Mouse (Mus musculus) forebrain, embryonic 16.5 days (tissue): ENCODE data around the gene Itih4. TPM values are rescaled to one million over a fixed set of nuclear protein-coding genes. Genes with fewer than 3 reads are reported as not detected.

Experiments used
- ATAC-seq: fragments of 200-750 bp; cut with Nextera tagmentation; 2 replicates; pipeline ENCODE4 v1.8.0; 2017; ENCODE audit warnings: mild to moderate bottlenecking, moderate library complexity
- H3K27ac ChIP-seq: fragments of 300-500 bp; sonication (generic); 2 replicates; pipeline ENCODE4 v1.5.1; 2014; ENCODE audit warnings: low read length, control low read depth
- H3K27me3 ChIP-seq: fragments of 300-500 bp; sonication (generic); replicated peaks from 2 replicates; pipeline ENCODE4 v1.6.1; 2014; ENCODE audit warnings: low read length; ENCODE audit not compliant: control insufficient read depth, insufficient read depth
- H3K36me3 ChIP-seq: fragments of 300-500 bp; sonication (generic); 2 replicates; pipeline ENCODE4 v1.6.1; 2014; ENCODE audit not compliant: control insufficient read depth, insufficient read depth
- H3K4me1 ChIP-seq: fragments of 300-500 bp; sonication (generic); replicated peaks from 2 replicates; pipeline ENCODE4 v1.6.1; 2014; ENCODE audit warnings: low read length; ENCODE audit not compliant: control insufficient read depth, insufficient read depth
- H3K4me2 ChIP-seq: fragments of 300-500 bp; sonication (generic); 2 replicates; pipeline ENCODE4 v1.6.1; 2014; ENCODE audit warnings: mild to moderate bottlenecking, low read length, control low read depth
- H3K4me3 ChIP-seq: fragments of 300-500 bp; sonication (generic); replicated peaks from 2 replicates; pipeline ENCODE4 v1.5.1; 2014; ENCODE audit warnings: mild to moderate bottlenecking, low read length, control low read depth
- H3K9ac ChIP-seq: fragments of 300-500 bp; sonication (generic); replicated peaks from 2 replicates; pipeline ENCODE4 v1.6.1; 2014; ENCODE audit warnings: low read depth, low read length, control low read depth
- H3K9me3 ChIP-seq: fragments of 300-500 bp; sonication (generic); 2 replicates; pipeline ENCODE4 v1.6.1; 2016; ENCODE audit warnings: low read length; ENCODE audit not compliant: control insufficient read depth
- WGBS: fragments of 180-500 bp; shearing (Covaris S2); extraction: QIAGEN DNeasy Blood & Tissue Kit; methylation state at CpG from one replicate; pipeline ENCODE4 v1.1.7; 2014; 5-methylcytosine and 5-hydroxymethylcytosine counted together
- polyA plus RNA-seq: library from polyadenylated mRNA; unstranded; fragments of >200 nt; fragmentation: Nextera tagmentation; extraction: Ambion mirVana; gene quantifications from 2 replicates; pipeline ENCODE4 v1.2.1, GENCODE M21; 2015

Gene Itih4
- polyA plus RNA-seq, 1 experiment from 2014 or later, result not detected

DNA sequence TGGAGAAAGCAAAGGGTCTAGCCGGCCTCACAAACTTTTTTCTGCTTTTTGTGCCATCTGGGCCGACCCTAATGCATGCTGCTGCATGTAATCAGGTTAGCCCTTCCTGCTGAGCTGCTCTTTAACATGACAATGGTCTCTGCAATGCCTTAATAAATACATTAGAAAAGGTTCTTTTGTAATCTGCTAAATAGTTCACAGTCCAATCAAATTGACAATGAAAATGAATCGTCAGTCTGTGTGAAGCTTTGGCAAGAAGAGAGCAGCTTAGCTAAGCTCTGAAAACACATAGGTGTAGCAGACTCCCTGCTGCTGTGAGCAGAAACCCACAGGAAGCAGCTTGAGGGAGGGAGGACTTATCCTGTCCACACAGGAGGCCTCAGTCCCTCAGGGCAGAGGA lies 13.7 kb downstream of the Itih4 start:
- no peak overlapping the region for H3K9ac ChIP-seq
- no peaks in the 10 kb centered on the region for H3K4me1 ChIP-seq
- 17% methylated on average over 3 of the region's 3 CpGs for WGBS
- H3K4me2 ChIP-seq, result no peak overlapping the region
- H3K27me3 ChIP-seq, result no peaks in the 10 kb centered on the region
- H3K9me3 ChIP-seq, result no peaks in the 10 kb centered on the region
- no peaks in the 10 kb centered on the region for H3K36me3 ChIP-seq
- no peak overlapping the region for H3K4me3 ChIP-seq
- H3K27ac ChIP-seq, result no peak overlapping the region
- no peak for ATAC-seq

GRCm38 (mm10) chr14:30902628-30903027 lies 16.4 kb downstream of the Itih4 start:
- H3K9ac ChIP-seq, result no peak overlapping the region
- H3K27me3 ChIP-seq, result no peaks in the 10 kb centered on the region
- 92% methylated on average over 5 of the region's 5 CpGs for WGBS
- H3K4me3 ChIP-seq, result no peak overlapping the region
- H3K4me1 ChIP-seq, result no peaks in the 10 kb centered on the region
- no peaks in the 10 kb centered on the region for H3K36me3 ChIP-seq
- ATAC-seq, result no peak
- no peak overlapping the region for H3K27ac ChIP-seq
- H3K4me2 ChIP-seq, result no peak overlapping the region
- H3K9me3 ChIP-seq, result no peaks in the 10 kb centered on the region

DNA sequence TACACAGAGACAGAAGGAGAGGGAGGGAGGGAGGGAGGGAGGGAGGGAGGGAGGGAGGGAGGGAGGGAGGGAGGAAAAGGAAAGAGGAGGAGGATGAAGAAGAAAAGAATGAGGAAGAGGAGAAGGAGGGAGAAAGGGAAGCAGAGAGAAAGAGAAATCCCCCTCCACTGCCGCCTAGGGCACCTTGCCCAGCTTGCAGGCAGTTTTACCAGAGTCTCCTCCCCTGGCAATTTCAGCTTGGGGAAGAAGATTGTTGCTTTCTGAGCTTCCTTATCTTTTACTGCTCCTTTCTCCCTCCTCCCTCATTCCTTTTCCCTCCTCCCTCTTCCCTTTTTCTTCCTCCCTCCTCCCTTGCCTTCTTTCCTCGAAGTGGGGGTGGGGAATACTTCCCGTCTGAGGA lies 16.8 kb downstream of the Itih4 start:
- Histone ChIP-seq H3K4me3 (no peak overlapping the region), H3K27ac (no peak overlapping the region), H3K9ac (no peak overlapping the region), H3K27me3 (no peaks in the 10 kb centered on the region), H3K9me3 (no peaks in the 10 kb centered on the region), H3K4me2 (no peak overlapping the region), H3K4me1 (no peaks in the 10 kb centered on the region), H3K36me3 (no peaks in the 10 kb centered on the region)
- ATAC-seq, result no peak
- 81% methylated on average over 3 of the region's 3 CpGs for WGBS

DNA sequence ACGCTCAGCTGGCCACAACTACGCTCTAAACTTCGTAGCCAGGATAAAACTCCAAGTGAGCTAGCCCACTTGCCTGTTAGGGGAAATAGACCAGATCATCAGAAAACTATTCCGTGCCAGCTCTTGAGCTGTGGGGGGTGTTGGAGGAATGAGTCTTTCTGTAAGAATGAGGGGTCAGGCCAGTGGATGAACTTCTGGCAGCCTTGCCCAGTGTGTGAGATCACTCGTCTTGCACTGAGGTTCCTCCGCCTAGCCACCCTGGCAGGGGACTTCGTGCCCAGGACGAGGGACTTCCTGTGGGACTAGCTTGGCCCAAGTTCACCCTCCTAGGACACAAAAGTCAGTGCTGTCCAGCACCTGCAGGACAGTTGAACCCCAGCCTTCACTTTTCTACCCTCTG lies 18.0 kb downstream of the Itih4 start:
- Histone ChIP-seq H3K4me2 (no peak overlapping the region), H3K9ac (no peak overlapping the region), H3K4me1 (no peaks in the 10 kb centered on the region), H3K27me3 (no peaks in the 10 kb centered on the region), H3K9me3 (no peaks in the 10 kb centered on the region), H3K27ac (no peak overlapping the region), H3K36me3 (no peaks in the 10 kb centered on the region), H3K4me3 (no peak overlapping the region)
- WGBS, result 79% methylated on average over 8 of the region's 8 CpGs
- no peak for ATAC-seq

- Histone ChIP-seq H3K9ac (no peak overlapping the region), H3K36me3 (no peaks in the 10 kb centered on the region), H3K9me3 (no peaks in the 10 kb centered on the region), H3K4me1 (no peaks in the 10 kb centered on the region), H3K27ac (no peak overlapping the region), H3K4me2 (no peak overlapping the region), H3K4me3 (no peak overlapping the region), H3K27me3 (no peaks in the 10 kb centered on the region)
- no peak for ATAC-seq
- 93% methylated on average over 6 of the region's 6 CpGs for WGBS
Measured at GRCm38 (mm10) chr14:30906001-30906400, 19.7 kb downstream of the Itih4 start.

- H3K9me3 ChIP-seq, result no peaks in the 10 kb centered on the region
- no peak overlapping the region for H3K27ac ChIP-seq
- no peak for ATAC-seq
- no peaks in the 10 kb centered on the region for H3K27me3 ChIP-seq
- no peaks in the 10 kb centered on the region for H3K36me3 ChIP-seq
- H3K9ac ChIP-seq, result no peak overlapping the region
- no peak overlapping the region for H3K4me2 ChIP-seq
- WGBS, result 79% methylated on average over 3 of the region's 3 CpGs
- no peaks in the 10 kb centered on the region for H3K4me1 ChIP-seq
- H3K4me3 ChIP-seq, result no peak overlapping the region
Measured at GRCm38 (mm10) chr14:30907814-30908265, 21.6 kb downstream of the Itih4 start.

DNA sequence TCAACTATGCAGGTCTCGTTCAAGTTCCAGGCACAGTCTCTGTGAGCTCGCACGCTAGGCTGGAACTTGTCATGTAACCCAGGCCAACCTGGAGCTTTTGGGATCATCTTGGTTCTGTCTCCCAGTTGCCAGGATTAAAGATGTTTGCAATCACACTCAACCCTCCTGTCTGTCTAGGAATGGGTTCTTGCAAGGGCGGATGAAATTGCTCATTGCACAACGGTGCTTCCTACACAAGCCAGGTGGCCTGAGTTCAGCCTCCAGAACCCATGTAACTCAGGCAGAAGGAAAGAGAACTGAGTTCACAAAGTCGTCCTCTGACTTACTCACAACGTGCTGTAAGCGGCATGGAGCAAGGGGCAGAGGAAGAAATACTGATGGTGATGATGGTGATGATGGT lies 24.9 kb downstream of the Itih4 start:
- Histone ChIP-seq H3K4me1 (no peaks in the 10 kb centered on the region), H3K9ac (no peak overlapping the region), H3K4me3 (no peak overlapping the region), H3K27me3 (no peaks in the 10 kb centered on the region), H3K9me3 (no peaks in the 10 kb centered on the region), H3K27ac (no peak overlapping the region), H3K36me3 (no peaks in the 10 kb centered on the region), H3K4me2 (no peak overlapping the region)
- no peak for ATAC-seq
- WGBS, result 91% methylated on average over 8 of the region's 8 CpGs

- WGBS, result 78% methylated on average over 8 of the region's 8 CpGs
- no peak overlapping the region for H3K4me3 ChIP-seq
Measured at GRCm38 (mm10) chr14:30912641-30913040, 26.4 kb downstream of the Itih4 start.

DNA sequence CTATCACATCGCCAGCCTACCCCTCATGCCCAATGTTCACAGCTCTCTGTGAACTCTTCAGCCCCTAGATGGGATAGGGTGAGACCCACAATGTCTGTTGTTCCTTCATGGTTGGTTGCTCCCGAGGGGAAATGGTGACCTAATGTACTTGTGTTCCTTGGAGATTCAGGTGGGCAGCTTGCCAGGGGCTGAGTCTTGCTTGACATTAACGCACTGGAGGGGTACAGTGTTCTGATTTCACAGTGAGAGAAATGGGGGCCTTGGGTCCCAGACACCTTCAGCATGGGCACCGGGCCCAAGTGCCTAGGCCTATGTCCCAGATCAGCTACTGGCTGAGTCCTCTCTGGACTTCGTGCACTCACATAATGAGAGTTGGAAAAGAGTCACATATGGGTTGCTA lies 27.1 kb downstream of the Itih4 start:
- Histone ChIP-seq H3K4me2 (no peak overlapping the region), H3K9ac (no peak overlapping the region), H3K9me3 (no peaks in the 10 kb centered on the region), H3K4me3 (no peak overlapping the region), H3K4me1 (no peaks in the 10 kb centered on the region), H3K36me3 (no peaks in the 10 kb centered on the region), H3K27me3 (no peaks in the 10 kb centered on the region), H3K27ac (no peak overlapping the region)
- 71% methylated on average over 5 of the region's 5 CpGs for WGBS
- ATAC-seq, result no peak

More at GRCm38 (mm10) chr14:30912641-30913040, 26.4 kb downstream of the Itih4 start:
- no peaks in the 10 kb centered on the region for H3K36me3 ChIP-seq
- H3K4me1 ChIP-seq, result no peaks in the 10 kb centered on the region
- H3K27me3 ChIP-seq, result no peaks in the 10 kb centered on the region
- H3K27ac ChIP-seq, result no peak overlapping the region
- ATAC-seq, result no peak
- H3K9me3 ChIP-seq, result no peaks in the 10 kb centered on the region
- no peak overlapping the region for H3K9ac ChIP-seq
- no peak overlapping the region for H3K4me2 ChIP-seq

GRCm38 (mm10) chr14:30916516-30916915 lies 30.2 kb downstream of the Itih4 start:
- Histone ChIP-seq H3K4me3 (no peak overlapping the region), H3K27me3 (no peaks in the 10 kb centered on the region), H3K27ac (no peak overlapping the region), H3K4me2 (no peak overlapping the region), H3K4me1 (no peaks in the 10 kb centered on the region), H3K9me3 (no peaks in the 10 kb centered on the region), H3K9ac (no peak overlapping the region), H3K36me3 (no peaks in the 10 kb centered on the region)
- no peak for ATAC-seq
- 62% methylated on average over 1 of the region's 1 CpGs for WGBS
